Mouse (Mus musculus) adrenal gland, postnatal 25 days (tissue): Measurements from ENCODE around the gene Usp7. TPM values are rescaled to one million over a fixed set of nuclear protein-coding genes. Genes with fewer than 3 reads are reported as not detected.

ENCODE experiments used
- DNase-seq: peaks from one replicate; pipeline ENCODE4 v3.0.0; 2021; ENCODE audit warnings: mixed read lengths
- long read RNA-seq: library from polyadenylated mRNA; stranded (forward); transcript quantifications from one replicate; pipeline ENCODE4 v2.0.0, GENCODE M21; 2021
- total RNA-seq: library from RNA; stranded (reverse); gene quantifications from 2 replicates; pipeline ENCODE4 v1.2.3, GENCODE M21; 2021

Gene Usp7
- 112 and 133 TPM in 2 replicates for total RNA-seq
- long read RNA-seq, full-length matches to known transcripts, result 6 of 20 reads
- long read RNA-seq, partial matches to known transcripts, result 9 of 20 reads
- long read RNA-seq, other reads (novel, unspliced or antisense), result 5 of 20 reads

DNA sequence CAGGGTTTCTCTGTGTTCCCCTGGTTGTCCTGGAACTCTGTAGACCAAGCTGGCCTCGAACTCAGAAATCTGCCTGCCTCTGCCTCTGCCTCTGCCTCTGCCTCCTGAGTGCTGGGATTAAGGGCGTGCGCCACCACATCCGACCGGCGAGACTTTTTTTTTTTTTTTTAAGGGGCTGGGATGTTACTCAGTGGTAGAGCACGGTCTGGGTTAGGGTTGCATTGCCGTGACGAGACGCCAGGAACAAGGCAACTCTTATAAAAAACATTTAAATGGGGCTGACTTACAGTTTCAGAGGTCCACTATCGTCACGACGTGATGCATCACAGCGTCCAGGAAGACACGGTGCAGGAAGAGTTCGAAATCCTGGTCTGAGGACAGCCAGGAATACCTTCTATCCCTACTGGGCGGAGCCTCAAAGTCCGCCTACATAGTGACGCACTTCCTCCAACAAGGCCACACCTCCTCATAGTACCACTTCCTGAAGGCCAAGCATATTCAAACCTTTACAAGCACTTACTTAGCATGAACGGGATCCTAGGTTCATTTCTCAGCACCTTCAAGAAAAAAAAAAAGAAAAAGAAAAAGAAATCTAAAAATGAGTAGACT lies at the start of gene Usp7:
Usp7 (minus strand) TSS at position 360 of the 609 bp plus-strand sequence.
- no peak for DNase-seq

DNA sequence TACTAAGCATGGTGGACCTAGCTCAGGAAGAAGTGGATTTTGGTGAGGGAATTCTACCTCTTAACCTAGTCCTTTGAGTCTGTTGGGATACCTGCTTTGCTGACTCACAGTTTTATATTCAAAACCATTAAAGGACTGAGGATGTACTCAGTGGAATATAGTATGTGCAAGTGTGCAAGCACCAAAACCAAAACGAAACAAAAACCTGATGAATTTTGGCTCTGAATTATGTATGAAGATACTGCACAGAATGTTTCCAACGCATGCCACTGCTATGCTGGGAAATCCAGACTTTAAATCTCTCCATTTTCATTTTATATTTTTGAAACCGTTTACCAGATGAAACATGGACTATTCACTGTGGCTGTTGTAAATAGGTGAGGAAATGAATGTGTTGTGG lies 48.4 kb upstream of the Usp7 start:
- no peak for DNase-seq

DNA sequence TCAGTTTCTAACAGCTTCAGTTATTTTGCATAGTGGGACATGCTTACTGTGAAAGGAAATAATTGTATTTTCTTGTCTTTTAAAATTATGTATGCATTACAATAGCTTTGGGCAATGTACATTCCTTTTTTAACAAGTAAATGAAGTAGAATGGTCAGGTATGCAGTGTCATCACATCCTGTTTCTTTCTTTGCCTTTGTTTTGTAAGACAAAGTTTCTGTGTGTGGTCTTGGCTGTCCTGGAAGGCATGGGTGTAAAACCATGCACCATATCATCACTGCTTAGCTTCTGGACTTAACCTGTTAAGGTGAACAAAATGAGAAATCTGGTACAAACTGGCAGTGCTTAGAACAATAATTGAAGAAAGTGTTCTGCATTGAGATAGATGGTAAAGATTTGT lies 46.8 kb upstream of the Usp7 start:
- no peak for DNase-seq

DNA sequence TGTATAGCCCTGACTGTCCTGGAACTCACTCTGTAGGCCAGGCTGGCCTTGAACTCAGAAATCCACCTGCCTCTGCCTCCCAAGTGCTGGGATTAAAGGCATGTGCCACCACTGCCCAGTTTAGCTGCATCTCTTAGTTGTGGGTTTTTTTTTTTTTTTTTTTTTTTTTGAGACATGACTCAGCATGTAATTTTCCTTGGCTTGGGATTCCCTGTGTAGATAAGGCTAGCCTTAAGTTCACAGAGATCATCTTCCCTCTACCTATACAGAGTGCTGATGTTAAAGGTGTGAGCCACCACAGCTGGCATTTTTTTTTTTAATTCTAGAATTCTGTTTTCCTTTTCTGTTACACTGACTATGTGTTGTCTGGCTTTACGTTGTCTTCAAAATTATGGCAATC lies 45.5 kb upstream of the Usp7 start:
- no peak for DNase-seq

DNA sequence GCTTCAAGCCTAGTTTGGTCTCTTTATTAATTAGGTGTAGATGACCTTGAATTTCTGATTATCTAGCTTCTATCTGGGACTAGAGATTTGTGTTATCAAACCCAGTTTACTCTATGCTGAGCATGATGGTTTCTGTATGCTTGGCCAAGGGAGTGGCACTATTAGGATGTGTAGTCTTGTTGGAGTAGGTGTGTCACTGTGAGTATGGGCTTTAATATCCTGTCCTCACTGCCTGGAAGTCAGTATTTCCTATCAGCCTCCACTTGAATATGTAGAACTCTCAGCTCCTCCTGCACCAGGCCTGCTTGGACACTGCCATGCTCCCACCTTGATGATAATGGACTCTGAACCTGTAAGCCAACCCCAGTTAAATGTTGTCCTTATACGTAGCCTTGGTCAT lies 44.8 kb upstream of the Usp7 start:
- DNase-seq, result no peak

DNA sequence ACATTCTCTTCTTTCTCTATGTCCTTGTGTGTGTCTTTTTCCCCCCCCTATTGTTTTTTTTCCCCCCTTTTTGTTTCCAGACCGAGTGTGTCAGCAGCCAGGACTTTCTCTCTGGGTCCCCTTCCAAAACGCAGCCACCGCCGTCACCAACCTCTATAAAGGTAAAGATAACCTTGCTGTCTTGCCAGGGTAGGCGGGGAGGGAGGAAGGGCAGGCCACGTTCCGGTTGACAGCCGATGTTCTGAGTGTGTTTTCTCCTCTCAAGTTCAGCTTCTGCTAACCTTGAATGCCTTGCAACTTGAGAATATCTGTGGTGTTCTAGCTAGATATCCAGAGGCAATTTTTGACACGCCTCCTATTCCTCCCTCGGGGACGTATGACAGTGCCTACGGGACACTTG lies 39.1 kb upstream of the Usp7 start:
- DNase-seq, result no peak

DNA sequence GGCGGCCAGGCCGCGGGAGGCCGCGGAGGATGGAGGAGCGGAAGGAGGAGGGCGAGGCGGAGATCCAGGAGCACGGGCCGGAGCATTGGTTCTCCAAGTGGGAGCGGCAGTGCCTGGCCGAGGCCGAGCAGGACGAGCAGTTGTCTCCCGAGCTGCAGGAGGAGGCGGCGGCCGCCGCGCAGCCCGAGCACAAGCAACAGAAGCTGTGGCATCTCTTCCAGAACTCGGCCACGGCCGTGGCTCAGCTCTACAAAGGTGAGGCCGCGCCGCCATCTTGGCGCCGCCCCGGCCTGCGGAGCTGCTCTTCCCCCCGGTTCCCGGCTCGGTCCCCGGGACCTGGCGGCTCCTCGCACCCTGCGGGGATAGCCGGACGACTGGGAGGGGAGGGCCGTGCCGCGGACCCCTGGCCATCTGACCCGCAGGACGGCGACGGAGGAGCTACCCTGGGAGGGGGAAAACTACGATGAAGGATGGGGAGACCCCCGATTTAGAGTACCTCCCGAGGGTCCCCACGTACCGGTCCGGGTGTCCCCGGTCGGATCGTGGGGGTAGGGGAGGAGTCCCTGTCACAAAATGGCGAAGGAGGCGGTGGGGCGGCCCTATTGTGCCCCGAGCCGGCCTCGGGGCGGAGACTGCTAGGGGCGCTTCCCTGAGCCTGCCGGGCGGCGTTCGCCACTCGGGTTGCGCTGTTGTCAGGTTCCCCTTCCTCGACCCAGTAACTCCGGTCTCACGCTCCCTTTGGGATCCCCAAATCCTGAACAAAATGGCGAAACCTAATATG lies 38.5 kb upstream of the Usp7 start:
- DNase-seq, result peak; percentile 82

DNA sequence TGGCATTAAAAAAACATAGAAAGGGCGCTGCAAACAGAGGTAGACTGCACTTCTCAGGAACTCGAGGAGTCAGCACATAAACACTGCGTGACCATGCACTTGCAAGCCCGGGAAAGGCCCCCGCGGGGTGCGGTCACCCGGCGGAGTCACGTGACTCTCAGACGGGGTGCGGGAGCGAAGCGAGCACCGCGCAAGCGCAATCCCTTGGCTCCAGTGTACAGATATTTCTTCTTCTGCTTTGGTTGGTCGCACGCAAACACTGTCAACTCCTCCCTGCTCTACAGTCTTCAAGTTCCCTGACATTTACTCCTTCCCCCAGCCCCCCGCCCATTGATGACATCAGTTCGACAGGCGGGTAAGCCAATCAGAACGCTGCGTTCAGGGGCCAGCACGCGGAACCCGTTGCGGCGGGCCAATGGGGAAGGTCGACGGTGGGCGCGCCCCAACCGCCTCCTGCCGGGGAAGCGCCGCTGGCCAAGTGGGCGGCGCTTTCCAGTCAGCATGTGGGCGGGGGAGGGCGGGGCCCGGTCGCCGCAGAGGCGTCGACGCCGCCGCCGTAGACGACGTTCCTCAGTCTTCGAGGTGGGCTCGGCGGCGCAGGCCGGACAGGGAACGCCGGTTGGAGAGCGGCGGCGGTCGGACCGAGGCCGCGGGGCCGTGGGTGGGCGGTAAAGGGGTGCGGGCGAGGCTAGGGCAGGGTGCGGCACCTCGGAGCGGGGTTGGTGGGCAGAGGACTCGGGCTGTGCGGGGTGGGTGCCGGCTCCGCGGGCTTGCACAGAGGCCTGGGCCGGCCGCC lies 37.7 kb upstream of the Usp7 start, which contains the start of gene 1810013L24Rik:
1810013L24Rik (plus strand) TSS at position 537 of the 796 bp plus-strand sequence.
- DNase-seq, result peak; percentile 97

DNA sequence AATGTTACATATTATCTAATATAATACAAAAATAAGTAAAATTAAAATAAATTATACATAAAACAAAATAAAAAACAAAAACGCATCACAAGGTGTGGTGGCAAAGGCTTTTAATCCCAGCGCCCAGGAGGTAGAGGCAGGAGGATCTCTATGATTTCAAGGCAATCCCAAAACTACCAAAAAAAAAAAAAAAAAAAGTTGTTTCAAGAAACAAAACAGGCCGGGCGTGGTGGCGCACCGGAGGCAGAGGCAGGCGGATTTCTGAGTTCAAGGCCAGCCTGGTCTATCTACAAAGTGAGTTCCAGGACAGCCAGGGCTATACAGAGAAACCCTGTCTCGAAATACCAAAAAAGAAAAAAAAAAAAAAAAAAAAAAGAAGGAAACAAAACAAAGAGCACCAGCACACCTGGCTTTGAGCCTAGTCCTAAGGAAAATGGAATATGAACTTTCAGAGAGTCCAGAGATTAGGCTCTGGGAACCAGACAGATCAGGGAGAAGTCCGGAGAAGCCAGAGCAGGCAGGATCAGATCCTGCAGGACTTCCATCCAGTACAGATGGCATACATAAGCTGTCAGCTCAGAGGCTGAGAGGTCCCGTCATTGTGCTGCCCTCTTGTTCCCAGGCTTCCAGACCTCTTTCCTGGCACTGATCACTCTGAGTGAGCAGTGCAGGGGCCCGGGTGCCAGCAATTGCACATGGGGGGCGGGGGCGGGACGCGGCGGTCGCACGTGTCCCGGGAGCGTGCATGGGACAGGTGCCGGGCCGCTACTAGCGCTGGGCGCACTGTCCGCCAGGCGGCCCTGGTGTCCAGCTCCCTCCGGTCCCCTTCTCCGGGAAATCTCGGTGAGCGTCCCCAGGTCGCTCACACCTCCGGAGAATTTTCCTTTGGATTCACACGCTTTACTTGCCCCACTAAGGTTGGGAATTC lies 36.8 kb upstream of the Usp7 start:
- peak; percentile 76 for DNase-seq

DNA sequence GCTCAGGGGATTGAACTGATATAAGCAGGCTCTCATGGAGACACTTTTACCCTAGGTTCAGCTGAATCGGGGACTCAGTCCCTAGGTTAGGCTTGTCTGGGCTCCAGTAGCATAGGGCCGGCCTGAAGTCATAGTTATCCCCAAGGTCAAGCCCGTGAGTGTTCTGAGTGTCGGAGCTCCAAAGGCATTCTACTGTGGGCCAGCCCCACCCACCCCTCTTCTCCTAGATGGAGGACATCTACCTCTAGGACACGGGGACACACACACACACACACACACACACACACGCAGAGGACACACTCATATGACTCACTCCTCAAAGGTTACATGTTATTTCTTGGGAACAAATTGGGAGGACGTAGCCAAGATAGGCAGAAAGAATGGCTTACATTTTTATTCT lies 35.3 kb upstream of the Usp7 start:
- DNase-seq, result peak; percentile 10

DNA sequence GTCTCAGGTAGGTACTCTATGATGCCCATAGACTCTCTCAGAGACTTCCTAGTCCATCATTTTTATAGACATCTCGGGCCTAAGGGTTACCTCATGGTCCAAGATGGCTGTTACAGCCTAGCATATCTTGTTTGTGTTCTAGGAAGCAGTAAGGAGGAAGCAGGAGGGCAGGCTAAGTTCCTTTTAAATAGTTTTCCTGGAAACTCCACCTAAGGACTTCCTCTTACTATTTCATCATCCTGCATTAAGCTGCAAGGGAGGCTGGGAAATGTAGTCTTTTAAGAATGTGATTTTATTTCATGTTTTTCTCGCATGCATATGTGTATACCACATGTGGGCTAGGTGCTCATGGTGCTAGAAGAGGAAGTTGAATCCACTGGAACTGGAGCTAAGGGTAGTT lies 31.6 kb upstream of the Usp7 start:
- no peak for DNase-seq

DNA sequence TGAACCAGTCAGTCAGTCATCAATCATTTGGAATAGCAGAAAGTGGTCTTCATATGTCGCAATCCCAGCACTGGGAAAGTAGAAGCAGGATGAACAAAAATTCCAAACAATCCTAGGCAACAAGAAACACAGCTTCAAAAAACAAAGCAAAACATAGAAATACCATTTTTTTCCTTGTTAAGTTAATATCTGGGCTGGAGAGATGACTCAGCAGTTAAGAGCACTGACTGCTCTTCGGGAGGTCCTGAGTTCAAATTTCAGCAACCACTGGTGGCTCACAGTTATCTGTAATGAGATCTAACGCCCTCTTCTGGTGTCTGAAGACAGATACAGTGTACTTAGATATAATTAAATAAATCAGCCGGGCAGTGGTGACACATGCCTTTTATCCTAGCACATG lies 30.5 kb upstream of the Usp7 start:
- no peak for DNase-seq

DNA sequence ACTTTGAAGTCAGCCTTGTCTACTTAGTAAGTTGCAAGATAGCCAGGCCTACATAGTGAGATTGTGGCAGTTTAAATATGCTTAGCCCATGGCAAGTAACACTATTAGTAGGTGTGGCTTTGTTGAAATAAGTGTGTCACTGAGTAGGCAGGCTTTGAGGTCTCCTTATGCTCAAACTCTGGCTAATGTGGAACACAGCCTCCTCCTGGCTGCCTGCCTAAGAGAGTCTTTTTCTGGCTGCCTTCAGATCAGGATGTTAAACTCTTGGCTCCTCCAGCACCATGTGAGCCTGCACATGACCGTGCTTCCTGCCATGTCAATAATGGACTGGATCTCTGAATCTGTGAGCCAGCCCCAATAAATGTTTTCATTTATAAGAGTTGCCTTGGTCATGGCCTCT lies 29.3 kb upstream of the Usp7 start:
- DNase-seq, result no peak

DNA sequence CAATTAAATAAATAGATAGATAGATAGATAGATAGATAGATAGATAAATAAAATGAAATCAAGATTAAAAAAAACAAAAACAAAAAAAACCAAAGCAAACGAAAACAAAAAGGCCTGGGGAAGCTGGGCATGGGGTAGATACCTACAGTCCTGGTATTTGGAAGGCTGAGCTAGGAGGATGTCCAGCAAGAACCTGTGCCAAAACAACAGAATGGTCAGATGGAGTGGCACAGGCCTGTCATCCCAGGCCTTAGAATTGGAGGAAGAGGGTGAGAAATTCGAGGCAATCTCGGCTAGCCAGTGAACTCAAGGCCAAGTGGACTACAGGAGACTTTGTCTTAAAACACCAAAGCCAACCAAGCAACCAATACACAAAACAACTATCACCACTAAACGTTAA lies 25.8 kb upstream of the Usp7 start:
- DNase-seq, result no peak

DNA sequence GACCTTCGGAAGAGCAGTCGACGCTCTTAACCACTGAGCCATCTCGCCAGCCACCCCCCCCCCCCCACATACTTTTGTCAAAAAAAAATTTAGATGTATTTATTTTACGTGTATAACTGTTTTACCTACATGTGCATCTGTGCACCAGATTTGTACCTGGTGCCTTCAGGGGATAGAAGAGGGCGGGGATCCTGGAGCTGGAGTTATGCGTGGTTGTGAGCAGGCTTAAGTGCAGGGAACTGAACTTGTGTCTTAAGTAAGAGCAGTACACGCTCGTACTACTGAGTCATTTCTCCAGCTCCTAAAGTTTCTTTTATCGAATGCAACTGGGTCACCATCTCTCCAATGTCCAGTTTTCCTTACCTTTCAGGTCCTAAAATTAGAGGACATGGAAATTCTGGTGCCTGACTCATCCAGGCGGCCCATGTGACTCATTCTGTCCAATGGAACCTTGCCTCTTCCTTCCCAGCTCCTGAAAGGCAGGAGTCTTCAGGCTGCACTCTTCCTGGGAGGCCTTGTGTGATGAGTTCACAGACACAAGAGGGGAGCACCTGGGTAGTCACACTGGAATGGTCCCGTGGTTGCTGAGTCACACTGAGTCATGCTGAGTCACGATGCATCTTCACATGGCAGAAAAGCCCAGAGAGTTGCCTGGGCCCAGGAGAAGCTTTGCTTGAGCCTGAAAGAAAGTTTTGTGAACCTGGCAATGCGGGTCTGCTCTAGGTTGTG lies 18.5 kb upstream of the Usp7 start:
- peak; percentile 78 for DNase-seq

DNA sequence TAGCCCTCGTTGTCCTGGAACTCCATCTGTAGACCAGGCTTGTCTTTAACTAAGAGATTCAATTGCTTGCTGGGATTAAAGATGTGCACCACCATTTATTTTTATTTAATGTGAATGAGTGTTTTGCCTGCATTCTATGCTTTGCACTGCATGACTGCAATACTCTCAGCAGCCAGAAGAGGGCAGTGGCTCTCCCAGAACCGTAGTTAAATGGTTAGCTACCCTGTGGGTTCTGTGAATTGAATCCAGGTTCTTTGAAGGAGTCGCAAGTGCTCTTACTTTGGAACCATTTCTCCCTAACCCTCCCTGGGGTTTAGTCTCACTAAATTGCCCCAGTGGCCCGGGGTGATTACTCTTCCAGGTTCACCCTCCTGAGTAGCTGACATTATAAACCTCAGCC lies 14.6 kb upstream of the Usp7 start:
- peak; percentile 48 for DNase-seq

DNA sequence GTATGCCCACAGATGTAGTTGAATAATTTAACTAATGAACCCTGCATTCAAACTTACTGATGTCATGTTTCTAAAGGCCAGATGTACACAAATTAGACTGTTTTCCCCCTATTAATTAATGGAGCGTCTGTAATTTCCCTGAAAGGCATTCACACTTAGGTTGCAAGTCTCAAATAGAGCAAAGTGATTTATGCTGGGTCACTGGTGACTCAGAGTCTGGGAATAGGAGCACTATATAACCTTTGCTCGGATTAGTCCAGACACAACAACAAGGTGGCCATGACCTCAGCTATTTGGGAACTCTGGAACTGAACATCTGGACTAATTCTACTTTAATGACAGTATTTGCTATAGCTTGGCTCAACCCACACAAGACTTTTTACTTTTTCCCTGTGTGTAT lies 3.8 kb upstream of the Usp7 start:
- DNase-seq, result no peak

DNA sequence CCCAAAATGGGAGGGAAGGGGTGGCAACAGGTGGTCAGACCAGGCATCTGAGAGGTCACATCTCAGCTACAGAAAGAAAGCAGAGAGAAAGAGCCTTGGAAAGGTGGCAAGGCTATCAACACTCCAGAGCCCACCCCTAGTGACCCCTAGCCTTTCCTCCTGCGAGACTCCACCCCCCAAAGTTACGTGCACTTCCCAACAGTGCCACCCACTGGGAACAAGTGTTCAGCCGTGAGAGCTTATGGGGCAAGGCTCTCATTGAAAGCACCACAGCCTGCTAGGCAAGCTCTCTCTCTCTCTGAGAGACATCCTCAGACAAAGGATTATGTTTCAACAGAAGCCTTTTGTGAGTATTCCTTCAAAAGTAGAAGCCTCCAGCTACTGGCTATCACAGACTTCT lies 2.8 kb upstream of the Usp7 start:
- no peak for DNase-seq

DNA sequence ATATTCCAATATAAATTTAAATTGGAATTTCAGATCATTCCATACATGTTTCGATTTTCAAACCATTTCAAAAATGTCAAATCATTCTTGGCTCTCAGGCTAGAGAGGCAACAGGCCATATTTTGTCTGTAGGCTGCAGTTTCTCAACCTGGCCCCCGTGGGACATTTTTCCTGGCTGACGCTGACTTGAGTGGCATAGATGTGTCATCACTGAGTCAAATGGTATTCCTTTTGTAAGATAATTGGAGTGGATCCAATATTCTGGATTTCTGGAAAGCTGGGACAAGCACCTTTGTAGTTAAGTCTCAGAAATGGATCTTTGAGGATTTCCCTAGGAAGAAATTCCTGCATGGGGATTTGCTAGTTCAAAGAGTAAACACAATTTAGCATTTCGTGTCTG lies 1.2 kb downstream of the Usp7 start:
- peak; percentile 39 for DNase-seq

DNA sequence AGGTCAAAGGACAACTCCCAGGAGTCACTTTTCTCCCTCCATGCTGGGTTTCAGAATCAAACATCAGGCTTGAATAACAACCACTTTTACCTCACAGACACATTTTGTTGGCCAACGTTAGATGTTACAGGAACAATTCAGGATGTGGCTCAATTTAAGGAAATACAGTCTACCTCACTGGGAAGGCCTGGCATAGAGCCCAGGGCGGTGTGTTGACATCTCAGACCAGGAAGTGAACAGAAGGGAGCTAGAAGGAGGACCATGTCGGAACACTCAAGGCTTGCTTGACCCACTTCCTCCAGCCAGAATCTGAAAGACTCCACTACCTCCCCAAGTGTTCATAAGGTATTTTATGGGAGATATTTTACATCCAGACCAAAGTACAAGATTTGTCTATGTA lies 7.4 kb downstream of the Usp7 start:
- DNase-seq, result peak; percentile 37
